Mouse (Mus musculus): ENCODE measurements around the gene Uaca.

DNA sequence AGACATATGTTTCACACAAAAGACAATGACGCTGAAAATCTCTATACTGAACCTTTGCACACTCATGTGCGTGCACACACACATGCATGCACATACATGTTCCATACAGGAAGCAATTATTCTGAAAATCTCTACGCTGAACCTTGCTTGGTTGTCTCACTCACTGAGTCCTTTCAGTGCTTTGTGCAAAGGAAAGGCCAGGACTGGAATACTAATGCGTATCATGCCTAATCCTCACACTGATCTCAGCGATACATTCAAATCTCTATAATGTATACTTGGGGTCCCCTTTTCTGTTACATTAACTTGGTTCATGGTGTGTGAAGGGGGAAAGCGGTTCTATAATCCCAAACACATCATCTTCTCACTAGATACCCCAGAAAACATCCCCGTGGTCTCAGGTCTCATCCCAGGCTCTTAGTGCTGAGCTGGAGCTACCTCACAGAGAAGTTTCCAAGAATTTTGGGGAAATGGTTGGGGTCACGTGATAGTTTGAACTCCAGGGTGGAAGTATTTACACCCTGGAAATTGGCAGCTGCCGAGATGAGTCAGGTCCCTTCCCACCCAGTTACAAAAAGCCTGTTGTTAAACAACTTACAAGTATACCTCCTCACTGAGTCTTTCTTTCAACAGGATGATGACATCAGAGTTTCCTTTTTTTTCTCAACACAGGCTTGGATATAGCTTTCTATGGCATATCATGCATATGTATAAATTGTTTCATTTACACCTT is 12.1 kb upstream of the Uaca start:
- TF ChIP-seq USF1 (IDR thresholded peaks at IDR 0.05; ENCODE audit: low read depth) (peak; percentile 73), CTCF (IDR thresholded peaks at IDR 0.05; ENCODE audit: control insufficient read depth, insufficient read depth, insufficient read length) (no peak)

Measured in C2C12 (cell line).